Mouse (Mus musculus) urinary bladder, postnatal 36 days (tissue): ENCODE data around the gene Sae1.

Experiments used
- DNase-seq, 2 experiments: peaks; one replicate each; pipeline ENCODE4 v3.0.0; 2022; ENCODE audit warnings: low spot score in 2 of 2, mixed read lengths in 1 of 2

The Sae1 gene

DNA sequence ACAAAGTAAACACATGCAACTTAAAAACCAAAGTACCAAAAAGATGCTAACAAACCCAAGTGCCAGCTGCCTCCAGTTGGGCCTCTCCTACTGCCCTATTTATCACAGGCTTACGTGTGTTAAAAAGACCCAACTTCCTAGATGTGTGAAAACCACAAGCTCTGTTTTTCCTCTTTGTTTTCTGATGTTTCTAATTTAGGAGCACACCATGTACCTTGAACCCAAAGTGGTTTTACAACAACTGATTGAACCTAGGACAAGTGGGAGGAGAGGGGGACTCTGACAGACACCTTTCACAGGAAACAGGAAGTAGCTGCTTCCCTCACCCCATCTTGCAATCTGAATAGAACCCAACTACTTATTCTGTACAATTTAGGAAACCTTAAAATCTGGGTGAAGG lies 23.3 kb downstream of the Sae1 start:
- no peak for DNase-seq

DNA sequence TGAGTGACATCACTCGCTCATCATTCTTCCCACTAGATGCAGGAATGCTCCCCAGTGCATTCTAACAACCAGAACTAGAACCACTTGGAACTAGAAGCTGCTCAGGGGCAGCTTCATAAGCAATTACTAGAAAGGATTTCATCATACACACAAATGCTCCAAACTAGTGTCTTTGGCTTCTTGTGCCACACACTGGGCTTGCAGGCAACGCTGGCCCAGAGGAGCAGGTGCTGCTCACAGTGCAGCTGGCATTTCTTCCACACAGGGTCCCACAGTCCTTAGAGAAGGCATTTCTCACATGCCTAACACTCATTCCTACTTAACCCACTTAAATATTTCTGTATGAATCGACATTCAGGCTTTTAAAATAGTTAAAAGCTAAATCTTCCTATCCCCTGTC lies 30.0 kb downstream of the Sae1 start:
- no peak for DNase-seq

DNA sequence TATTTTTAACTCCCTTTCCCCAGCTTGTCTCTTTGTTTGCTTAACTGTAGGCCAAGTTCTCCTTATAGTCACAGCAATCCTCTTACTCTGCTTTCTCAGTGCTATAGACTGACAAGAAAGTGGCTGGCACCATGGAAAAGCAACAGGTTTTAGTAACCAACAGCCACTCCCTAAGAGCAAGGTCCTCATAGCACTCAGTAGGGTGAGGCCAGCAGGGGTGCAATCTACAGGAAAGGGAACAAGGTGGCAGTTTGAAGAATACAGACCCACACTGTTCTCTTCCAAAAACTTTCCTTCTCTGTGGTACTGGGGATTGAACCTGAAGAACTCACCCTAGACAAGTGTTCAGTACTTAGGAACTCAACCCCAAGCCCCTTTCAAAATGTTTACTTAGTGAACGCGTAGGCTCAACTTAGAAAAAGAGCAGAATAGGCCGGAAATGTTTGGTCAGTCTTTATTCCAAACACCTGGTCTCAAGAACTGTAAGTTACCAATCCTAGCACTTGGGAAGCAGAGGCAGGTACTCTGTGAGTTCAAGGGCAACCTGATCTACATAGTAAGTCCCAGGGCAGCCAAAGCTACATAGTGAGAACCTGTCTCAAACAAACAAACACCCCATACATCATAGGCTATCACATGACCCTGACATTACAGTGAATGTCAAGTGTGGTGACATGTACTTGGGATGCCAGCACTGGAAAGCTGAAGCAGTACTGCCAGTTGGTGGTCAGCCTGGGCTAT lies 31.6 kb downstream of the Sae1 start:
- DNase-seq = no peak

DNA sequence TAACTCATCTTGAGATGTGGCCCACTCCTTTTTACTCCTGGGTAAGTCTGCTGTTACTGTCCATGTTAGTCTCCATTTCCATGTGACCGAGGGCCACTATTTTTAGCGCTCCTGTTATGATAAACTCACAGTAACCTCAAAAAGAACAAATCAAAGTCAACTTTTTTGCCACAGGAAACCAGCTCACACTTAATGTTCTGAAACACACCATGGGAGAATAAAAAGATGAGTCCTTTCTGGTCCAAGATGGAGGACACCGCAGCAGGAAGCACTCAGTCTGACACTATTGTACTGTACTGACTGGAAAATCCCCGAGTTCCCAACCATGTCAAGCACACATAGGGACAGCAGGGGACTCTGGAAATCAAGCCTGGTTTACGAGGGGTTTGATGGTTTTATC lies 37.6 kb downstream of the Sae1 start:
- DNase-seq = no peak

- no peak for DNase-seq
Measured at GRCm38 (mm10) chr7:16345297-16345696, 42.3 kb downstream of the Sae1 start.

DNA sequence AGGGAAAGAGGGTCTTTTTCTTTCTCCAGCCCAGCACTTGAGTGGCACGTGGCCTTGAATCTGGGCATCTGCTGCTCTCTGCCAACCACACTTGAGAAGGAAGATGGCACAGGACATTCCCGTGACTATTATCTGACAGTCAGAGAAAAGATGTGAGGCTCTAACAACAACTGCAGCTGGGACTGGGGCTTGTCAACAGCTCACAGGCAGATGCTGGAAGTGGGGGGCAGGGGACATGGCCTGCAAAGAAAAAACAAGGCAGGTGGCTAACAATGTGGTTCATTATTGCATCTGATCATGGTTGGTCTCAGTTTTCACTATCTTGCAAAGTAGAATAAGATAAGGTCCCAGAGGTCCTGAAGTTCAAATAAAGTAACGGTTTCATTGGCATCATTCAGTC lies 43.0 kb downstream of the Sae1 start:
- DNase-seq = no peak

GRCm38 (mm10) chr7:16337733-16338132 lies 49.9 kb downstream of the Sae1 start:
- no peak for DNase-seq

DNA sequence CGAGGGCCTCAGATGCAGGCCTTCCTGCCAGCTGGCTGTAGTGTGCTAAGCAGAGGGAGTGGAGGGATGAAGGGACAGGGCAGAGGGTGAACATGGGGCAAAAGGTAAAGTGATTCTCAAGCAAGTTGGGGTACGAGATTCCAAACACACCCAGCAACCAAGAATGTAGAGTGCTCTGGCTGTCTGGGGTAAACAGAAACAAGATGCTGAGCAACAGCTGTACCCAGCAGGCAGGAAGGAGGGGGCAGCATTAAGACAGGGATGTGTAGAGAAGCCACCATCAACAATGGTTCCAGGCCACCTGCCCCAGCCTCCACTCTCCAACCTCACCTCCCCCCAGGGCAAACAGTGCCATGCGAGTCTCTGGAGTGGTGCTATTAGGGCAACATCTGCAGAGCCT lies 58.5 kb downstream of the Sae1 start:
- no peak for DNase-seq

GRCm38 (mm10) chr7:16326607-16326971 lies 61.0 kb downstream of the Sae1 start:
- DNase-seq = no peak

DNA sequence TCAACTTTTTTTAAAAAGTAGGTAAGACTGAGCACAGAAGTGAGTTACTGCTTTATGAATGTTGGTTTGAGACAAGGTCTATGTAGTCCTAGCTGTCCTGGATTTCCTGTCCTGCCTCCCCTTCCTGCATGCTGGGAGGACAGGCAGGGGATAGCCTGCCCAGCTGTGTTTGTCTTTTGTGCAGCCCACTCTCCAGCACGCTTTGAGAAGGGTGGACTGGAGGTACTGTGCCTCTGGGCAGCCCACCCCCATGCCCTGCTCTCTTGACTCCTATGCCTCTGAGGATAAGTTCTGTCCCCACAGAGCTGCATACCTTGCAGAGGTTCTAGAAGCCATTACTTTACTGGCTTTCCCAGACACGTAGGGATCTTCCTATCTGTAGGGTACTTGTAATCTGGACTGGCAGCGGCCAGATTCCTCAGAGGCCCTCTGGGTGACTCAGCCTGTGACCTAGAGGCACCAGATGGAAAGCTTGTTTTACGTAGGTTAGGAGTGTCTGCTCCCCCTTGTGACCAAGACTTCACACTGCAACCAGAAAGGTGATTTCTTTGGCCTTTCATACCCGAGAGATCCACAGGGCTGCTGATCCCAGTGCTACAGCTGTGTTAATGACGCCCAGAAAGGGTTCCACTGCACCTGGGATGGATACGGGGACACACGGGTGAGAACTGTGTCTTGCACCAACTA lies 61.5 kb downstream of the Sae1 start:
- peak; percentile 43 to 63 for DNase-seq

DNA sequence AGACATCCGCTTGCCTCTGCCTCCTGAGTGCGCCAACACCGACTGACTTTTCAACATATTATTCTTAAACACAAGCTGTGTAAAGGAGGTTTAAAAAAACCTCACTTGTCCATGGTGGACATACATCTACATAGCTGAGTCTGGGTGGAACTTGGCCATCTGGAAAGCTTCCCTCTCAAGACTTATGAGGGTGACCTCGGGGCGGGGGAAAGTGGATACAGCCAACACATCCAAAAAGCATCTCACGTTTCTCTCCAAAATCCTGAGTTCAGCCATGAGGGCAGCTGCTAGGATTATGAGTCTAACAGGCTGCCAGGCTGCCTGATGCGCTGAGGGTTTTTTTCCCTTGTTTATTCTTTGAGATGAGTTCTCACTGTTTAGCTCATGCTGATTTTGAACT lies 62.9 kb downstream of the Sae1 start:
- DNase-seq = no peak

GRCm38 (mm10) chr7:16320479-16320878 lies 67.1 kb downstream of the Sae1 start:
- no peak for DNase-seq

GRCm38 (mm10) chr7:16319216-16319615 lies 68.4 kb downstream of the Sae1 start:
- DNase-seq = no peak

- no peak for DNase-seq
Measured at GRCm38 (mm10) chr7:16317094-16317493, 70.5 kb downstream of the Sae1 start.

GRCm38 (mm10) chr7:16315222-16315759 lies 72.3 kb downstream of the Sae1 start:
- no peak for DNase-seq

- DNase-seq = no peak
Measured at GRCm38 (mm10) chr7:16314221-16314775, 73.3 kb downstream of the Sae1 start.

GRCm38 (mm10) chr7:16313481-16314220 lies 74.0 kb downstream of the Sae1 start:
- peak; percentile 73 to 83 for DNase-seq

- peak; percentile 65 to 78 for DNase-seq
Measured at GRCm38 (mm10) chr7:16312672-16313311, 74.8 kb downstream of the Sae1 start.

GRCm38 (mm10) chr7:16312011-16312671 lies 75.5 kb downstream of the Sae1 start:
- peak; percentile 49 to 50 for DNase-seq

DNA sequence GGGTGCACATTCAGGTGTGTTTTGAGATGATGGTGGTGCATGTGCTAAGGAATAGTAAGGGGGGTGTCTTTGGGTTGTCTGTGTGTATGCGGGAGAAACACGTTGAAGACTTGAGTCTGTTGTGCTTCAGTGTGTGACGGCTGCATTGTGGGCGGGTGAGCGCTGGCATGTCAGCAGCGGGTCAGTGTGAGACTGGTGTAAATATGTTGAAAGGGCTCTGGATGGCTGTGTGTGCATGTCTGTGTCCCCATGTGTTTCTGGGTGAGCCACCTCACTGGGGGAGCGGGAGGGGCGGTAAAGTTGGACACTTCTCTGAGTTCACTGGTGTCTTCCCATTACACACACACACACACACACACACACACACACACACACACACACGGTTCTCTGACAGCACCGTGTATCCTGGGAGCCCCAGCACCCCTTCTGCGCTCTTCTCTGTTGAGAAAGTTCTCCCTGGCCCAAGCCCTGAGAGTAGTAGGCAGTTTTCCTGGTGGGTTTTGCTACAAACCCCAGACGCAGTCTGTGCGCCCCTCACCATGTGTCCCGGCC lies 76.1 kb downstream of the Sae1 start:
- DNase-seq = peak; percentile 21
